Mouse (Mus musculus): ENCODE data around the gene Tmem14c. TPM values are rescaled to one million over a fixed set of nuclear protein-coding genes. Genes with fewer than 3 reads are reported as not detected.
"Not testable (repeated sequence)": the region's sequence is repeated elsewhere in the genome, so short reads cannot be mapped to it uniquely, and the experiment has no call there.

Gene Tmem14c
- polyA plus RNA-seq, 1 experiment from 2014 or later = 142 TPM

DNA sequence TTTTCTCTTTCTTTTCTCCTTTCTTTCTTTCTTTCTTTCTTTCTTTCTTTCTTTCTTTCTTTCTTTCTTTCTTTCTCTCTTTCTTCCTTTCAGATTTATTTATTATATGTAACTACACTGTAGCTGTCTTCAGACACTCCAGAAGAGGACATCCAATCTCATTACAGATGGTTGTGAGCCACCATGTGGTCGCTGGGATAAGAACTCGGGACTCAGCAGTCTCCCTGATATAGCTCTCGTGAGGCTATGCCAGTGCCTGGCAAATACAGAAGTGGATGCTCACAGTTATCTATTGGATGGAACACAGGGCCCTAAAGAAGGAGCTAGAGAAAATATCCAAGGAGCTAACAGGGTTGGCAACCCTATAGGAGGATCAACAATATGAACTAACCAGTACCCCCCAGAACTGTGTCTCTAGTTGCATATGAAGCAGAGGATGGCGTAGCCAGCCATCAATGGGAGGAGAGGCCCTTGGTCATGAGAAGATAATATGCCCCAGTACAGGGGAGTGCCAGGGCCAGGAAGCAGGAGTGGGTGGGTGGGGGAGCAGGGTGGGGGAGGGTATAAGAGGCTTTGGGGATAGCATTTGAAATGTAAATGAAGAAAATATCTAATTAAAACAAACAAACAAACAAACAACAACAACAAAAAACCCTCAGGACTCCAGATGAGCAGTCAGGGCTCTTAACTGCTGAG, 28.3 kb upstream of the Tmem14c start:
- not testable (repeated sequence) for H3K4me2 ChIP-seq; H3K27me3 ChIP-seq (replicated peaks); H3K27ac ChIP-seq (replicated peaks); H3K9me3 ChIP-seq (replicated peaks); H3K4me3 ChIP-seq (replicated peaks); H3K36me3 ChIP-seq; ATAC-seq (ENCODE audit: low FRiP score); H3K4me1 ChIP-seq; H3K9ac ChIP-seq (replicated peaks)
- 70% methylated on average over 4 of the region's 4 CpGs for WGBS

DNA sequence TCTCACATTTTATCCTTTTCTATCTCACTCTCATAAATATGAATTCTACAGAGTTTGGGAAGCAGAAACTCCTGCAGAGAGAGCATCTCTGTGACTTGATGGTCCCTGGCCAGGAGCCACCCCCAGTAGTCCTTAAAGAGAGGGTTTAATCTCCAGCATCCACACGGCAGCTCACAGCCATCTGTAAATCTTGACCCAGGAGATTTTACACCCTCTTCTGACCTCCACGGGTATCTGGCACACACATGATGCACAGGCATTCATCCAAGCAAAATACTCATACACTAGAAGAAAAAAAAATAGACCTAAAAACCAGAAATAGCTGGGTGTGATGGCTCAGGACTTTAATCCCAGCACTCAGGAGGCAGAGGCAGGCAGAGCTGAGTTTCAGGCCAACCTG, 27.7 kb upstream of the Tmem14c start:
- Histone ChIP-seq H3K4me1 (no peaks in the 10 kb centered on the region), H3K9me3 (replicated peaks) (no peaks in the 10 kb centered on the region), H3K4me3 (replicated peaks) (no peak overlapping the region), H3K27me3 (replicated peaks) (no peaks in the 10 kb centered on the region), H3K27ac (replicated peaks) (no peak overlapping the region), H3K36me3 (no peaks in the 10 kb centered on the region), H3K9ac (replicated peaks) (no peak overlapping the region), H3K4me2 (no peak overlapping the region)
- WGBS = 73% methylated on average over 2 of the region's 2 CpGs
- no peak for ATAC-seq (ENCODE audit: low FRiP score)

DNA sequence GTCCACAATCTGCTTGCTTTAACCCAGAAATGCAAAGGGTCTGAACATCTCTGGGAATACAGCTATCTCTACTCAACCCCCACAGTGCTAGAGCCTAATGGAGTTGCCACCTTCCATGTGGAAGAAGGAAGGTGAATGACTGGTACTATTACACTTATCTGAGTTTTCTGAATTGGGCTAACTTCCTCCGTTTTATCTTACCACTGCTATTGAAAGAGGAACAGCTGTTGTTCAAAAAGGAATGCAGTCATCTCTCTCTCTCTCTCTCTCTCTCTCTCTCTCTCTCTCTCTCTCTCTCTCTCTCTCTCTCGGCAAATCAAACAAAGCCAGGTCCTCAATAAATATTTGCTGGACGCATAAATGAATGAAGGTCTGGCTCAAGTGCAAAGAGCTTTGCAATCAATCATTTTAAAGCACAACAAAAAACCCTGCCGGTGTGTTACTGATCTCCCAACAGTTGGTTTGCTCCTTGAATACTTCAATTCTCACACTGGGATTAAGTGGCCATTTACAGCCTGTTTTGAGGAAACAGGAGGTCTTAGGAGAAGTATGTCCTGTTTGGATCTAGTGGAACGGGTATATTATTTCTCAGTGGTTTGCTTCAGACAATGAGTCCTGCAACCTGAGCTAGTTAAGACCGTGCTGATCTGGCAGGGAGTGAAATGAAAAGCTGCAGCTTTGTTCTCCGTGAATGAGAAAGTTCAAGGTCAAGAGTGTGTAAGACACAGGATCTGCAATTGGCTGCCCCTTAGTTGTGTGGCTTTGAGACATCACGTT, 21.4 kb upstream of the Tmem14c start:
- Histone ChIP-seq H3K4me3 (replicated peaks) (no peak overlapping the region), H3K4me1 (peaks cover 4% of the 10 kb centered on the region; the same call in 1 of the 2 replicates), H3K27me3 (replicated peaks) (no peaks in the 10 kb centered on the region), H3K36me3 (no peaks in the 10 kb centered on the region), H3K4me2 (0 out of 2 replicates have a peak overlapping the region, but pooled peaks have one; percentile 15), H3K9me3 (replicated peaks) (no peaks in the 10 kb centered on the region), H3K27ac (replicated peaks) (no peak overlapping the region), H3K9ac (replicated peaks) (no peak overlapping the region)
- WGBS = 9% methylated on average over 8 of the region's 8 CpGs
- no peak for ATAC-seq (ENCODE audit: low FRiP score)

DNA sequence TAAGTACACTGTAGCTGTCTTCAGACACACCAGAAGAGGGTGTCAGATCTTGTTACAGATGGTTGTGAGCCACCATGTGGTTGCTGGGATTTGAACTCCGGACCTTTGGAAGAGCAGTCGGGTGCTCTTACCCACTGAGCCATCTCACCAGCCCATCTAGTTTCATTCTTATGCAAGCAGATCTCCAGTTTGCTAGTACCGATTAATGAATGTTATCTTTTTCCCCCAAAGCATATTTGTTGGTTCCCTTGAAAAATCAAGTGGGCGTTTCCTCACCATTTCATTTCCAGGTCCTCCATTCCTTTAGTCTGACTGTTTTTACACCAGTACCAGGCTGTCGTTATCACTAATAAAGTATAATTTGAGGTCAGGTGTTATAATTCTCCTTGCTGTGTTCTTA, 17.6 kb upstream of the Tmem14c start:
- H3K9me3 ChIP-seq (replicated peaks); H3K27ac ChIP-seq (replicated peaks); H3K4me3 ChIP-seq (replicated peaks); H3K27me3 ChIP-seq (replicated peaks); H3K9ac ChIP-seq (replicated peaks); H3K36me3 ChIP-seq; ATAC-seq (ENCODE audit: low FRiP score); H3K4me2 ChIP-seq: not testable (repeated sequence)
- WGBS = 95% methylated on average over 5 of the region's 5 CpGs
- H3K4me1 ChIP-seq = peaks cover 27% of the 10 kb centered on the region

DNA sequence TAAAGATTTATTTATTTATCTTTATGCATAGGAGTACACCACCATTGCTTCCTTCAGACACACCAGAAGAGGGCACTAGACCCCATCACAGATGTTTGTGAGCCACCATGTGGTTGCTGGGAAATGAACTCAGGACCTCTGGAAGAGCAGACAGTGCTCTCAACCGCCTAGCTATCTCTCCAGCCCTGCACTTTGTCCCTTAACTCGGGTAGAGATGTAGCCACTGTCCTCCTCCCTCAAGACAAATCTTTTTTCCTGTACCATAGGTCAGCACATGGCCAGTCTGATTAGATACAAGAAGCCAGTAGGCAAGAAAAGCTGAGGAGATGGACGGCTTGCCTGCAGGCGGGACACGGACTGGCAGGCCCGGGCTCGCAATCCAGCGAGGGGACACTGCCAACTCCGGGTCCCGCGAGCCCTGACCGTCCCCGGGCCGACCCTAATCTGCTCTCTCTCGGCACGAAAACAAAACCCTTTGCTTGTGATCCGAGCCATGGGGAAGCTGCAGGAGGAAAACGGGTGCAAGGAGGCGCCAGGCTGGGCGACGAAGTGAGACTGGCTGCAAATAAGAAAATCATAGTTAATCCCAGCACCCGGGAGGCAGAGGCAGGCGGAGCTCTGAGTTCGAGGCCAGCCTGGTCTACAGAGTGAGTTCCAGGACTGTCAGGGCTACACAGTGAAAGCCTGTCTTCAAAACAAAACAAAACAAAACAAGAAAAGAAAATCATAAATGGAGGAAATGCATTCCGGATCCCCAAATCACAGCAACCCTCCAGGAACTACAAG, 15.8 kb upstream of the Tmem14c start:
- ATAC-seq (ENCODE audit: low FRiP score) = peak; percentile 64
- Histone ChIP-seq H3K9ac (replicated peaks) (peak overlapping the region; percentile 88), H3K4me2 (peak overlapping the region; percentile 94), H3K27ac (replicated peaks) (peak overlapping the region; percentile 99), H3K4me3 (replicated peaks) (peak overlapping the region; percentile 83), H3K27me3 (replicated peaks) (no peaks in the 10 kb centered on the region), H3K4me1 (peaks cover 24% of the 10 kb centered on the region), H3K36me3 (peaks cover 10% of the 10 kb centered on the region; the same call in 1 of the 2 replicates), H3K9me3 (replicated peaks) (no peaks in the 10 kb centered on the region)
- under 1% methylated on average over 25 of the region's 25 CpGs for WGBS

DNA sequence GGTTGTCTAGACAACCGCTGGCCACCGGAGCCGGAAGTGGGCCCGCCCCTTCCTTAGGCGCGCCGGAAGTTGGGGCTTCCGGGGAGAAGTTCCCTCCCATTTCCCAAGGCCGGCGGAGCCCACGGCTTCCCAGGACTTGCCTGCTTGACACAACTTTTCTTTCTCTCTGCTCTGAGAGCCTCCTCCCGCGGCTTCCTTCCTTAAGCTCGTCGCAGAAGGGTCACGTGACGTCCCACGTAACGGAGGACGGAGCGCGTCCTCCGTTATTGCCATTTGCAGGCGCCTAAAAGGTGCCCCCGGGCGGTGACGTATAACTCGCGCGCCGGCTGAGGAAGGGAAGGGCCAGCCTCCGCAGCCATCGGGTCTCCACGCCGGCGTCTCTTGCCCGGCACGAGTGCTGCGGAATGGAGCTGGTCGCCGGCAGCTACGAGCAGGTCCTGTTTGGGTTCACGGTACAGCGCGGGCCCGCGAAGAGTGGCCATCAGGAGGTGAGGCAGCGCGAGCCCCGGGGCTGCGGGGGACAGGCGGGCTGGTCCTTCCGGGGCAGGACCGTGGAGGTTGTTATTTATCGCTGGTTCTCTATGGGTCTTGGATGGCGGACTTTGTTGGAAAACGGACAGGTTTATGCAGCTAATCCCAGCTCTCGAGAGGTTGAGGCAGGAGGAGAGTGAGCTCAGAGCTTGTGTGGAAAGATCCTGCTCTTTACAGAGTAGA, 15.0 kb upstream of the Tmem14c start, which contains the start of gene Pak1ip1:
Gene Pak1ip1 (plus strand): TSS at position 98 of the 714 bp plus-strand sequence.
- Histone ChIP-seq H3K4me2 (peak within 1 kb of the TSS; percentile 94), H3K4me1 (peaks cover 24% of the 10 kb centered on the region), H3K9ac (replicated peaks) (peak within 1 kb of the TSS; percentile 88), H3K4me3 (replicated peaks) (peak within 1 kb of the TSS; percentile 83), H3K9me3 (replicated peaks) (no peaks in the 10 kb centered on the region), H3K27me3 (replicated peaks) (no peaks in the 10 kb centered on the region), H3K27ac (replicated peaks) (peak within 1 kb of the TSS; percentile 99), H3K36me3 (peaks cover 17% of the 10 kb centered on the region)
- WGBS = under 1% methylated on average over 57 of the region's 58 CpGs
- peak; percentile 98 for ATAC-seq (ENCODE audit: low FRiP score)

DNA sequence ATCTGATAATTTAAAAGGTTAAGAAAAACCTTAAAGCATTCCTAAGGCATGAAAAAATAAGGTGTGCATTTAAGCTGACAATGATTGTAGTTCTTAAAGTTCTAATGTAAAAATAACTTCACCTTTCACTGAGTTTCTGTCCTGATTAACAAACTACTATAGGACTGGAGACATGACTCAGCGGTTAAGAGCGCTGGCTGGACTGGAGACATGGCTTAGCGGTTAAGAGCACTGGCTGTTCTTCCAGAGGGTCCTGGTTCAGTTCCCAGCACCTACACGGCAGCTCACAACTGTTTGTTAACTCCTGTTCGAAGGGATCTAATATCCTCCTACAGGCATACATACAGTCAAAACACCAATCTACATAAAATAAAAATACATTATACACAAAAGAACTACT, 14.1 kb upstream of the Tmem14c start:
- Histone ChIP-seq H3K36me3 (peaks cover 26% of the 10 kb centered on the region), H3K9me3 (replicated peaks) (no peaks in the 10 kb centered on the region), H3K27ac (replicated peaks) (no peak overlapping the region), H3K4me2 (peak overlapping the region; percentile 94), H3K4me1 (peaks cover 24% of the 10 kb centered on the region), H3K9ac (replicated peaks) (no peak overlapping the region), H3K27me3 (replicated peaks) (no peaks in the 10 kb centered on the region), H3K4me3 (replicated peaks) (peak overlapping the region; percentile 83)
- 89% methylated on average over 5 of the region's 5 CpGs for WGBS
- no peak for ATAC-seq (ENCODE audit: low FRiP score)

DNA sequence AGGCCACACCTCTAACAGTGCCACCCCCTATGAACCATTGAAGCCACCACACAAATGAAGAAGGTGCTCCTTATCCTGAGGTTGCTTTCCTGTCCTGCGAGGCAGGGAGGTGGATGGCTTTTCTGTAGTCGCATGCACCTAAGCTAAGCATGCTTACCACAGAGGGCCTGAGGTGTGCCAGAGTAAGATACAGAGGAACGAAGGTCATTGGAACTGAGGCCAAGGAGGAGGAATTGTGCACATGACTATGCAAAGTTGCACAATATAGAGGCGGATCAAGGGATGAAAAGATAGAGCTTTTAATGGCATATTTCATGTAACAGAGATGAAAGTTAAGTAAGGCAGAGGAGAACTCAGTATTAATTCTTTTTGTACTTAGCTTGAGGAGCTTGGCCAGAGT, 9.8 kb upstream of the Tmem14c start:
- Histone ChIP-seq H3K4me1 (peaks cover 15% of the 10 kb centered on the region), H3K4me2 (no peak overlapping the region), H3K4me3 (replicated peaks) (no peak overlapping the region), H3K36me3 (peaks cover 65% of the 10 kb centered on the region), H3K27me3 (replicated peaks) (no peaks in the 10 kb centered on the region), H3K27ac (replicated peaks) (no peak overlapping the region), H3K9me3 (replicated peaks) (no peaks in the 10 kb centered on the region), H3K9ac (replicated peaks) (no peak overlapping the region)
- ATAC-seq (ENCODE audit: low FRiP score) = no peak
- over 99% methylated on average over 4 of the region's 4 CpGs for WGBS

DNA sequence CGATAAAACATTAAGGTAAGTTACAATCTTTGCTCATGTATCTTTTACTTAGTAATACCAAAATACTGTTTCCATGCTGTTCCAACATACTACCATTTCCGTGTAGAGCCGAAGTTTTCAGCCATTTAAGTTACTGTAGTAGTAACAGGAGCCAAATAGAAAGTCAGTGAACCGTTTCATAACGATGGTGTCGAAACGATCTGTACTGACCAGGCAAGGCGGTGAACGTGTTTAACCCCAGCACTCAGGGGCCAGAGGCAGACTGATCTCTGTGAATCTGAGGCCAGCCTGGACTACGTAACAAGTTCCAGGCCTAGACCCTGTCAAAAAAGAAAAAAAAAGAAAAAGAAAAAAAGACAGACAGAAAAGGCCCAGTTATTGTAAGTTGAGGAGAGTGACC, 7.8 kb upstream of the Tmem14c start:
- H3K4me1 ChIP-seq = peaks cover 3% of the 10 kb centered on the region; the same call in 1 of the 2 replicates
- WGBS = 93% methylated on average over 10 of the region's 10 CpGs
- H3K27me3 ChIP-seq (replicated peaks) = no peaks in the 10 kb centered on the region
- H3K9ac ChIP-seq (replicated peaks) = no peak overlapping the region
- no peak for ATAC-seq (ENCODE audit: low FRiP score)
- H3K9me3 ChIP-seq (replicated peaks) = no peaks in the 10 kb centered on the region
- H3K4me3 ChIP-seq (replicated peaks) = no peak overlapping the region
- peaks cover 84% of the 10 kb centered on the region for H3K36me3 ChIP-seq
- no peak overlapping the region for H3K27ac ChIP-seq (replicated peaks)
- no peak overlapping the region for H3K4me2 ChIP-seq

DNA sequence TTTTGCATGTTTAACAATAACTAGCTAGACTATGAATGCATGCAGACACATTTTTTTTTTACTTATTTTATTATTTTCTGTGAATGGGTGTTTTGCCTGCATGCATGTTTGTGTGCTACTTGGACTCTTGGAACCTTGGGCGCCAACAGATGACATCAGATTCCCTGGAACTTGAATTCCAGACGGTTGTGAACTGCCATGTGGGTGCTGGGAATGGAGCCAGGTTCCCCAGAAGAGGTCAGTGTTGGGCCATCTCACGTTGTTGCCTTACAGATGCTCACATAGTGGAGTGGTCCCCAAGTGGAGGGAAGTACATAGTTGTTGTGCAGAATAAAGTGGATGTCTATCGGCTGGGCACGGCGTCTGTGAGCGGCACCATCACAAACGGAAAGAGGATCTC, 7.1 kb upstream of the Tmem14c start:
- ATAC-seq (ENCODE audit: low FRiP score) = no peak
- H3K27me3 ChIP-seq (replicated peaks) = no peaks in the 10 kb centered on the region
- H3K4me1 ChIP-seq = no peaks in the 10 kb centered on the region
- peaks cover 88% of the 10 kb centered on the region for H3K36me3 ChIP-seq
- no peak overlapping the region for H3K4me3 ChIP-seq (replicated peaks)
- H3K9me3 ChIP-seq (replicated peaks) = no peaks in the 10 kb centered on the region
- no peak overlapping the region for H3K9ac ChIP-seq (replicated peaks)
- 85% methylated on average over 8 of the region's 8 CpGs for WGBS
- no peak overlapping the region for H3K27ac ChIP-seq (replicated peaks)
- H3K4me2 ChIP-seq = no peak overlapping the region

DNA sequence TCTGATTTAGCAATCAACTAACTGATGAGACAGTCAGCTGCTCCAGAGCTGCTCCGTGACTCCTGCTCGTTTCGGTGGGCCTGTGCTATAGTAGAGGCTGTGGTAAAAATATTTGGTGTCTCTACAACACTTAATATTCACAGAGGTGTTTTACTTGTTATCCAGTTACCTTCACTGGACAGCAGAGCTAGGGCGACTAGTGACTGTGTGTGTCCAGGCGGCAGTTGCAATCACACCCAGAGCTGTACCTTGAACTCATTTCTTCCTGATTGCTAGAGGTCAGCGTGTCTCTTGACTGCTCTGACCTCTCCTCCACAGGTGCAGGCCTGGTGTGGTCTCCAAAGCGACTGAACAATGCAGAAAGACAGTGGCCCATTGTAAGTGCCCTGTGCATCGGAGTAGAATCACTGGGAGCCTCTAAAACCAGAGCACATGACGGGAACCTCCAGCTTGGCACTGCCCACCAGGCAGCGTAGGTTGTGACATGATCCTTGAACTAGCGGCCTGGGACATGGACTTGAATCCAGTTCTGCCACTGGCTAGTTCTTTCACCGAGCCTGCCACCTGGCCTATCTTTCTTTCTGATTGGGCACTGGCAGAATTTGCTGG, 809 bp downstream of the Tmem14c start:
- Histone ChIP-seq H3K9me3 (replicated peaks) (no peaks in the 10 kb centered on the region), H3K36me3 (peaks cover 40% of the 10 kb centered on the region), H3K27ac (replicated peaks) (peak overlapping the region; percentile 93), H3K4me3 (replicated peaks) (peak overlapping the region; percentile 79), H3K4me2 (peak overlapping the region; percentile 75), H3K27me3 (replicated peaks) (no peaks in the 10 kb centered on the region), H3K4me1 (peaks cover 21% of the 10 kb centered on the region), H3K9ac (replicated peaks) (peak overlapping the region; percentile 54)
- 35% methylated on average over 12 of the region's 12 CpGs for WGBS
- peak; percentile 7; the same call in 1 of the 2 replicates for ATAC-seq (ENCODE audit: low FRiP score)

Data from neural tube, embryonic 15.5 days (tissue).